Mouse (Mus musculus): ENCODE results near the gene Fbxl19.

GRCm38 (mm10) chr7:127770039-127770905, 25.9 kb downstream of the Fbxl19 start:
- peak; percentile 30 for TF ChIP-seq EP300 (IDR thresholded peaks at IDR 0.05; ENCODE audit: low read depth)
- no peak for TF ChIP-seq CTCF (IDR thresholded peaks at IDR 0.05; ENCODE audit: low read depth)
